Mouse (Mus musculus) CD4-positive naive resting alpha-beta T cell, adult 76 days (primary cell): ENCODE measurements around the gene Aprt. TPM values are rescaled to one million over a fixed set of nuclear protein-coding genes. Genes with fewer than 3 reads are reported as not detected.

Source experiments
- total RNA-seq: library from RNA; stranded (reverse); gene quantifications from one replicate; pipeline ENCODE4 v1.2.4, GENCODE M21; 2023

The Aprt gene
- total RNA-seq = 75.6 TPM

DNA sequence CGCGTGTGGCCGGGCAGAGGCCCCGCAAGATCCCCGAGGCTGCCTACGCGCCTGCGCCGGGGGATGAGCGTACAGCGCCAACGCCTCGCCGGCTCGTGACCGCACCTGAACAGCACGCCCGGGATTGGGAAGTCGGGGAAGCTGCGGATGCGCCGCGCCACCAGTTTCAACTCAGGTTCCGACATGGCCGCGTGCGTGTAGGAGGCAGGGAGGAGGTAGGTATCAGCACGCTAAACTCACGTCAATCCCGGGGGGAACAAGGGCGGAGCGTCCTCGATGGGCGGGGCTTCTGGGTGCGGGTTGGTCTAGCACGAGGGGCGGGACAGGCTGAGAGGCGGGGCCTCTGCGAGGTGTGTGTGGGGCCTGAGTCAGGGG lies at the start of gene Aprt:
Aprt (minus strand) TSS at position 262 of the 375 bp plus-strand sequence.

DNA sequence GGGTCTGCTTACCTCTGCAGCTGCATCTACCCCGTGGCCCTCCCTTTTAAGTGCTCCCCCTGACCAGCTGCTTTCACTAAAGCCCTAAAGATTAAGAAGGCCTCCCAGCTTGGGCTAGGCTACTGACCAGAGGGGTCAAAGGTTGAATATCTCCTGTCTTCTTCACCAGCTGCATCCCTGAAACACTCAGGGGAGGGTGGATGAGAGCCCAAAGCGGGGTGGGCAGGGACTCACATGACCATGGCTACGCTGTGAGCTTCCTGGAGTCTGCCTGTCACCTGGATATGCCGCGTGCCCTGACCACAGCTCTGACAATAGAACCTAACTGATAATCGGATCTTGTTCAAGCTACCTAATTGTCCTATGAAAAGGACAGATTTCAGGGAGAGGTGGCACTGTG lies 46.0 kb upstream of the Aprt start, which contains the start of gene Pabpn1l:
Pabpn1l (minus strand) TSS at position 13 of the 400 bp plus-strand sequence.

DNA sequence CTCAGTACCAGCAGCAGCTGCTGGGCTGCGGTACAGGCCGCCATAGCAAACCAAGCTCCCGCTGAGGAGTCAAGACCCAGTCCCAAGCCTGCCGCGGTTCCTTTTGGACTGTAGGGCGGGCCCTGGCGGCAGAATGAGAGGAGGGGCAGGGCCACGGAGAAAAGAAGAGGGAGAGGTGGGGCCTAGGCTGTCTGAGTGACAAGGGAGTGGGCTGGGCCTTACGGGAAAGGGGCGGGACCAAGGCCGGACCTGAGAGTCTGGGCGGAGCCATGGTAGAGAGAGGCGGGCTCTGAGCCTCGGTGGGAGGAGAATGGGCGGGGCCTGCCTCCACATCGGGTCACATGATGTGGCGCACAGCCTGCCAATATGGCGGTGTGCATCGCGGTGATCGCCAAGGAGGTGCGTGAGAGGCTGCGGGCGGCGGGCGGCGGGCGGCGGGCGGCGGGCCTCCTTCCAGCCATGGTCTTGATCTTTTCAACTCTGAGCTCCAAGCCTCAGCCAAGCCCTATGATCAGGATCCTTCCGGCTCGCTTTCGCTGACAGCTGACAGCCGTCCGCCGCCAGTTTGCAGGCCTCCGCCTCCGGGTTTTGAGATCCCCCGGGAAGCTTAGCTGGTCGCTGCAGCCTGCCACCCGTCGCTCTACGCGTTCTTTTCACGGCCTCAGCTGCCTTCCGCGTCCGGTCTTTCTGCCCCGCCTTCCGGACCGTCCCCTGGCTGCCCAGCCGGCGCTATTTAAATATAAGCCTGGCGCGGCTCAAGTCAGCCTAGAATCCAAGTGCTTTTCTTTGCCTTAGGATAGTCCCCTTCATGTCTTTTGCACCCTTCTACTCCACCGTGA lies 34.8 kb upstream of the Aprt start, which contains the start of the genes Galns and Trappc2l:
Galns (minus strand) TSS at position 169 of the 839 bp plus-strand sequence.
Trappc2l (plus strand) TSS at position 346 of the 839 bp plus-strand sequence.

GRCm38 (mm10) chr8:122567361-122568108 lies 9.2 kb downstream of the Aprt start, which contains the start of gene Cdt1:
Cdt1 (plus strand) TSS chr8:122568015.

GRCm38 (mm10) chr8:122551265-122552051 lies 25.3 kb downstream of the Aprt start, which contains the start of gene Piezo1:
Piezo1 (minus strand) TSS chr8:122551329.

Other genes with a start within 250 kb of the Aprt start
- not detected for gene Trhr2, start 216.2 kb downstream of the Aprt start, total RNA-seq
- 102 TPM for gene Zc3h18, start 200.3 kb downstream of the Aprt start, total RNA-seq
- not detected for gene Il17c, start 154.9 kb downstream of the Aprt start, total RNA-seq
- 143 TPM for gene Cyba, start 144.0 kb downstream of the Aprt start, total RNA-seq
- gene Mvd, start 133.5 kb downstream of the Aprt start, total RNA-seq = 9.9 TPM
- 1.3 TPM for gene Snai3, start 116.2 kb downstream of the Aprt start, total RNA-seq
- gene Rnf166, start 100.8 kb downstream of the Aprt start, total RNA-seq = 67.6 TPM
- gene Ctu2, start 100.8 kb downstream of the Aprt start, total RNA-seq = 57.6 TPM
- gene Piezo1, start 25.6 kb downstream of the Aprt start, total RNA-seq = 48.5 TPM
- 75.8 TPM for gene Cdt1, start 8.9 kb downstream of the Aprt start, total RNA-seq
- 7.9 TPM for gene Galns, start 34.6 kb upstream of the Aprt start, total RNA-seq
- 34.8 TPM for gene Trappc2l, start 34.7 kb upstream of the Aprt start, total RNA-seq
- gene Pabpn1l, start 45.8 kb upstream of the Aprt start, total RNA-seq = not detected
- 8.0 TPM for gene Cbfa2t3, start 122.2 kb upstream of the Aprt start, total RNA-seq
- 8.6 TPM for gene Acsf3, start 198.6 kb upstream of the Aprt start, total RNA-seq